Mouse (Mus musculus) heart, postnatal 25 days (tissue): ENCODE data around the gene Creb5. TPM values are rescaled to one million over a fixed set of nuclear protein-coding genes. Genes with fewer than 3 reads are reported as not detected.
A peak's percentile ranks its signal among the peaks of the same experiment; 100 is the strongest.
"Not testable (repeated sequence)": the region's sequence is repeated elsewhere in the genome, so short reads cannot be mapped to it uniquely, and the experiment has no call there.

Experiments used
- DNase-seq: peaks from one replicate; pipeline ENCODE4 v3.0.0; 2022; ENCODE audit warnings: low spot score
- intact Hi-C: fragments of 180-260 bp; cut with DNase I; formaldehyde crosslinking; loops from one replicate; pipeline ENCODE4 v1.15.1; 2025
- total RNA-seq, 2 experiments: library from RNA; stranded (reverse); gene quantifications; 2 replicates each; pipeline ENCODE4 v1.2.3; 2021

The Creb5 gene
- total RNA-seq, 2 experiments from 2014 or later = 9.3 to 10.9 TPM

DNA sequence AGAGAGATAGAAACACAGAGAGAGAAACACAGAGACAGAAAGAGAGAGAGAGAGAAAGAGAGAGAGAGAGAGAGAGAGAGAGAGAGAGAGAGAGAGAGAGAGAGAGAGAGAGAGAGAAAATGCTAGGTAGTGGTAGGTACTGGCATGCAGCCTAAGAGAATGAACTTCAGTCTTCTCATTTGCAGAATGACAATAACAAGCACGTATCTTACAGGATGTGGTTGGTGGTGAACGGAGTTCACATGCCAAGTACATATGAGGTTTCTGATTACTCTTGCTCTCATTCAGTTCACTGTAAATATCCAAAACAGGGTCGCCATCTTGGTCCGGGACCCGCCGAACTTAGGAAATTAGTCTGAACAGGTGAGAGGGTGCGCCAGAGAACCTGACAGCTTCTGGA is 115.5 kb downstream of the Creb5 start:
- DNase-seq, intact Hi-C loops: not testable (repeated sequence)

DNA sequence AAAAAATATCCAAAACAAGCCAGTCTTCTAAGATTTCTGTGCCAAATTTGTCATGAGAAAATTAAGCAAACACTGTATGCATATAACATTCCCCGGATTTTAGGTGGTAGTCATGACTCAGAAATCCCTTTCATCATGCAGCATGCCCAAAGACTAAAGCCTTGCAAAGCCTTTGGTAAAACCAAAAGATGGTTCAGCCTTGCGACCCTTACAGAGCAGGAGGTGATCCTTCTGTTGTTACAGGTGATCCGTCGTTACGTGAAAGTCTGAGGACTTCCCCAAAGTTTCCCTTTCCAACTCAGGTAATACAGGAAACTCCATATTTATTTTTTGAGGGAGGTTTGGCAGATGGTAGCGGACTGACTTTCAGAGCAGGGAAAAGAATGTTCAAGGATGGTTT is 122.1 kb downstream of the Creb5 start:
- intact Hi-C loops = no loop called here
- no peak for DNase-seq

DNA sequence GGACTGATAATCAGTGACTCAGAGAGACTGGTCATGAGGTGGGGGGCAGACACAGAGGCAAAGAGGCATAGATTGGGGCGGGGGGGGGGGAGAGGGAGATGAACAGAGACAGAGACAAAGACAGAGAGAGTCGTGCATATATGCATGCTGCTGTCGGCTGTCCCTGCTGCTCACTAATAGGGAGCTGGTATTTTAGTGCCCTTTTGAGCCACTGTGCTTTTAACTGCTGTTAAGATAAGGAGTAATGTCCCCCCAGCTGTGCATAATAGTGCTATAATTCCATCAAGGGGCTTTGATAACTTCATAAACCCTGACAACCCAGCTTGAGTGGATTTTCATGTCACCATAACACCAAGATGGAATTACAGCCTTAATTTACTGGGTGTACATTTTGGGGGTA is 134.3 kb downstream of the Creb5 start:
- intact Hi-C loops = no loop called here
- no peak for DNase-seq

DNA sequence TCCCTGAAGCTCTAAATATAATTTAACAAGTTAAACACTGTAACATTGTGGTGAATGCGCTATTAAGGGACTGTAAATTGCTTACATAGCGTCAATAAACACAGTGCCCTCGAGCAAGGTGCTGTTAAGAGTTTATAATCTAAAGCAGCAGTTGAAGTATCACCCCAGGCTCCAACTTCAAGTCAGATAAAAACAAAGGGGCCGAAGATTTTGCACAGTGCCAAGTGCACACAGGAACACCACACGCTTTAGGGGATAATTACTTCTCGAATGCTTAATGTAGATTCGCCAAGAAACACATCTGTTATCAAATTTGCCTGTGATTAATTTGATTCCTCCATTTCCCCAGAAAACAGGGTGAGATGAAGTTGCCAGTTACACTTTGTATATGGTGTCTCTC is 142.3 kb downstream of the Creb5 start:
- intact Hi-C loops = no loop called here
- no peak for DNase-seq

DNA sequence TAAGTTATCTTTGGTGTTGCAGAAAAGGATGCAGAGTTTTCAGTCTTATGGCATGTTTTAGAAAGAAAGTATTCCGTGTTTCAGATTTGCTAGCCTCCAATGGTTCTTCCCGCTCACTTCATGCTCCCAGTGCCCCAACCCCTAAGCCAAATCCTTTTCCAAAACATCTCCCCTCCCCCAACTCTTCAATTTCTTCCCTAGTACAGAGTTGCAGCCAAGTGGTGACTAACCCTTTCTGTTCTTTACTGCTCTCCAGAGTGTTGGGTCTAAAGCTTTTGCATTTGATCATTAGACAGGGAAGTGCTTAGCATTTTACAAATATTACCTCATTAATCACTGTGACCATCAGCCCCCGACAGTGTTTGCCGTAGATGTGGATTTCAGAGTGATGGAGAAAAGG is 142.8 kb downstream of the Creb5 start:
- DNase-seq = no peak
- intact Hi-C loops = no loop called here

DNA sequence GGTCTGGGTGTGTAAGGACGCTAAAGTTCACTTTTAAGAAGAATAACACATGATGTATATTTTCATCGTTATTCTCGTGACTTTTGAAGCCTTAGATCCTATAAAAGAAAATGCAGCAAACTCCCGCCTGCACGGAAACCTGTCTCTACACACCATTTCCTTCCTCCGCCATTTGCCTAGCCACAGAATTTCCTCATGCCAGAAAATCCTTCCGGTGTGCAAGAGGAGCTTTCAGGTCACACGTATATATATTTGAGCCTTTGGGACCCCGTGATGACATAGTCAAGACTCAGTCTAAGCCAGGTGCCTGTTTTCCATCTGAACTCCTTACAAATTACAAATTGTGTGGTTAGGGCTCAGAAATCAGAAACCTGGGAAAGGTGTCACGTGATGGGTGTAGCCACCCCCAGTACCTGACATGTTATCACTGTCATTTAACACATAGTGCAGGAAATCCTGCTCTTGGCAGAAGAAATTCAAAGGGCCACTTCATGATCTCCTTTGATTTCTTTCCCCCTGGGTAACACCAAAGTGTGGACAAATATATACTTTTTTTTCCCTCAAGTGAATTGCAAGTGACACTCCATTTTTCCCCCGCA is 158.9 kb downstream of the Creb5 start:
- intact Hi-C loops = no loop called here
- DNase-seq = no peak

DNA sequence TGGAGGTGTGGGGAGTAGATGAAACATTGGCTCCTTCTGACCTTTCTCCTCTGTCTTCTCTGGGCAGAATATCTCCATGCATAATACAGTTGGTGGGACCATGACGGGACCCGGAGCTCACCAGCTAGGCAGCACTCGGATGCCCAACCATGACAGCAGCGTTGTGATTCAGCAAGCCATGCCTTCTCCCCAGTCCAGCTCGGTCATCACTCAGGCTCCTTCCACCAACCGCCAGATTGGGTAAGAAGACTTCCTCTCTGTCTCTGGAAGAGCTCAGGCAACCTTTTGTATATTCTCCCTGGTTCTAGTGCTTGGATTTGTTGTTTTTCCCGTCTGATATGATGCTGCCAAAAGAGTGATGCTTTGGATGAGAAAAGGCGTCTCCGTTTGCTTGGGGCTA is 160.4 kb downstream of the Creb5 start:
- no peak for DNase-seq
- intact Hi-C loops = no loop called here

DNA sequence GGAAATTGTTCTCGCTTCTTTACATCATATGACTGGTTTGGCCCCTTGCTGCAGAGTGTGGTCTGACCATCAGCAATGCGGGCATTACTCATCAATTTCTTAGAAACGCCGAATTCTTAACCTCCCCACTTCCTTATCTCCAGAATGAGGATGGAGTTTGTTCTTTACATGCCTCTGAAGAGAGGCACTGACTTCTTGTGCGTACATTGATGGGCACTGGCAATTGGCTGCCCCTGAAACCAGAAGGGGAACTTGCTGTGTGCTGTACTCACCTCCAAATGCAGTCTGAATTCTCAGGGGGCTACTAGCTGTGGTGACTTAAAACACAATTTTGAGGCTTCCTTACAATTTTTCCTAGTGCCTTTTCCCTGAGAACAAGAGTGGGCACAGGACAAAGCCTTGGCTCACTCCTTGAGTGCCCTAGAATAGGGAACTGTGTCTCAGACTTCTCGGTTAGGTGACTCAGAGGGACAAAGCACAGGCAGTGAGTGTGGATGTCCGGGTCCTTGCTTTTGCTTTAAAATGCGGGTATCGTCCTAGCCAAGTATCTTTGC is 161.3 kb downstream of the Creb5 start:
- intact Hi-C loops = no loop called here
- DNase-seq = no peak

DNA sequence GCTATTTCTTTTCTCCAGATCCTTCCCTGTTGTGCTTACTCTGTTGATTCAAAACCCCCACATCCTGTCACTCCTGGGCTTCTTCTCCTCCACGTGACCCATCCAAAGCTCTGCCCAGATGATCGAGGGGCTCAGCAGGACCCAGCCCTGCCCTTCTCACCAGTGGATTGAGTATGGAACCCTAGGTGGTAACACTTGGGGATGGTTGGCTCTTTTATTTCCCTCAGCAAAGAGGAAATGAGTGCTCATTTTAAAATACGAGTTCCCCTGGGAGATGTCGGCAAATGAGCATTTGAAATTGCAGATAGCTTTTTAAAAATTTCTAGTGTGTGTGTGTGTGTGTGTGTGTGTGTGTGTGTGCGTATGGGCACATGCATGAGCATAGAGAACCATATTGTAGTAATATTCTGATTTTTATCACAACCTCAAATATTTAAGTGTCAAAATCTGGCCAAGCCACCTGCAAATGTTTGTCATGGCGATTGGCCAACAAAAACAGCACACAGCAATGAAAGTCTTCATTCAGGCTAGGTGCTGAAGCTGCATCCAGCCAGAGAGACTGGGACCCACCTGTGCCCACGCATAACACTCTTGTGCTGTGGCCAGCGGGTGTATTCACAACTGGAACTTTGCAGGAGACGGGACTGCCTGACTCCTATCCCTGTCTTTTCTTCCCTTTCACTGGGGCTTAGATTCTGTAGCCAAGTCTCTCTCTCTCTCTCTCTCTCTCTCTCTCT is 162.5 kb downstream of the Creb5 start:
- intact Hi-C loops = no loop called here
- DNase-seq = no peak

DNA sequence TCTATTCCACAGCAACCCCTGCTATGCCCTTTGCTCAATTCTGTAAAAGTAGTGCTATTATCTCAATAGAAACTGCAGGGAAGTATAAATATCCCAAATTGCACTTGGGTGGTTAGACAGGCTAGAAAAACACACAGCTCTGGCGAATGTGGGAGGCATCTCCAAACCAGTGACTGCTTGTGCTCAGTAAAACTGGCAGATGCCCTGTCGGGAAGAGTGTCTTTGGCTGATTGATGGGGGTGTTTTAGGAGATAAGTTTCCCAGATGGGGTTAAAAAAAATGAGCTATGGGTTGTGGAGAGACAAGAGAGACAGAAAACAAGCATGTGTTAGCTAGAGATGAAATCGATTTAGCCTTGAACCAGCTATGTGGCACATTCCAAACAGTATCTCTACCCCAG is 163.4 kb downstream of the Creb5 start:
- intact Hi-C loops = no loop called here
- no peak for DNase-seq

DNA sequence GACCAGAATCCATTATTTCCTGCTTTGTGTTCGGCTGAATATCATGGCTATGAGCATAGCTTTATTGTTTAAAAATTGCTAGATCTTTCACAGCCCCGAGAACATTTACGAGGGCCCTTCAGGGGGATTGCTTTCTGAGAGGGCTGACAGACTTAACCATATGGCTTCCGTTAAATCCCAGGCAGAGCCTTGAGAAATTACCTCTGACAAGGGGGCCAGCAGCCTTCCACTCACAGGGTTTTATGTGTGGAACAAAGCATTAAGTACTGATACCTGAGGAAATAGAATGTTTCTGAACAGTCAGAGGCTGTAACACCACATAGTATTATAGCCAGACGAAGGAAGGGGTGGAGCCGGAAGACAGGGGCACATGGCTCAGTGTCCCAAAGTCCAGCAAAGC is 165.2 kb downstream of the Creb5 start:
- DNase-seq = no peak
- intact Hi-C loops = no loop called here

DNA sequence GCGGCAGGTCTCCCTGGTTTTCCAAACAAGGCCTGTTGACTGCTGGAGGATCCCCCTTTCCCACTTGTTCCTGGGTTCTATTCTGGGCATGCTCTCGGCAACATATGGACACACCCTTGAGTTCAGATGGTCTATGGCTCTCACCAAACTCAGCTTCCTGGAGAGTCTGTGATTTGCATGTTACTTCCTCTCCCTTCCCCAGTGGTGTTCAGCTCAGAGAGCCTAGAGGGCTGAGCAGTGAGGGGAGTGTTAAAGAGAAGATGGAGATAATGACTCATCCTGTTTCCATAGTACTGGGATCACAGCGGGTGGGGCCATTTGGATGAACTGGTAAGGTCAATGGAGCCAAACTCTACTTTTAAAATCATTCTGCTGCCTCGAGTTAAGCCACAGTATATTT is 168.4 kb downstream of the Creb5 start:
- intact Hi-C loops = no loop called here
- no peak for DNase-seq

DNA sequence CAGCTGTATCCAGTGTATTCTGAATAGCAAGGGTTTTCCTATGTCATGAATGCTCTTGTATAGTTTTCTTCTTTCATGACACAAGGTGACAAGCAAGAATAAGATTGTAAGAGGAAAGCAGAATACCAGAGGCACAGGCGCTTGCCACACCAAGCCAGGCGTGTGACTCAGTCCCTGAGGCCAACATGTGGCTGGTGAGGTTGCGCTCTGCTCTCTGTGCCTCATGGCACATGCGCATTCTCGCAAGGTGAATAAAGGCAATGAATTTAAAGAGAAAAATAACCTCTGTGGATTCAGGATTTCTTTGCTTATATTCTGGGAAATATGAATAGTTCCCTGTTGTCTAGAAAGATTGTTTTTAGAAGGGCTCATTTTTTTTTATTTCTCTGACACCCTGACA is 169.0 kb downstream of the Creb5 start:
- intact Hi-C loops = no loop called here
- no peak for DNase-seq

DNA sequence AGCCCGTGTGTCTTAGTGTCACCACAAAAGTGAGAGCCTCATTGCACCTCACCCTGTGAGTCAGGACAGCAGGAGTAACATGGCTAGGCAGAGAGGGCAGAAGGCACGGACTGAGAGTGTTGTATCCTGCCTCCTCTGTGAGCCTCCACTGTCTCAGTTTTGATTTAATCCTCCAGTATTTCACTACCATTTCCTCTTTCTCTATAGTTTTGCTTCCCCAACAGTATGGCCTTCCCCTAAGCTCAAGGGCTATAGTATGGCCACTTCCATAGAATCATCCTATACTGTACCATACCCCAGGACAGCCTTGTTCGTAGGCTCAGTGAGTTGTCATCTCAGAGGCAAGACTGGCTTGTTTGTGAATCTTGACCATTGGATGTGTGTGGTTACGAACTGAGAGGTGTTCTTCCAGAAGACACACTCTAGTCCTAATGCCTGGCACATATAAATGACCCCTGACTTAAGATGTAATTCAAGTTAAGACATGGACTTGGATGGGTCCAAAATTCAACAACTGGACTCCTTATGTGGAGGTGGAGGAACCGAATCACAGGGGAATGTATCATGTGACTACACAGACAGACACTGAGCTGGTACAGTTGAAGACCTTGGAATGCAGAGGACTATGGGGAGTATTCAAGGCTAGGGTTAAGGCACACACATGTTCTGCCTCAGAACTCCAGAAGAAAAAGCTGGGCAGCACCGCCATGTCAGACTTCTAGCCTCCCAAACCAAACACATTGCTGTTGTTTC is 173.1 kb downstream of the Creb5 start:
- intact Hi-C loops = no loop called here
- DNase-seq = no peak

DNA sequence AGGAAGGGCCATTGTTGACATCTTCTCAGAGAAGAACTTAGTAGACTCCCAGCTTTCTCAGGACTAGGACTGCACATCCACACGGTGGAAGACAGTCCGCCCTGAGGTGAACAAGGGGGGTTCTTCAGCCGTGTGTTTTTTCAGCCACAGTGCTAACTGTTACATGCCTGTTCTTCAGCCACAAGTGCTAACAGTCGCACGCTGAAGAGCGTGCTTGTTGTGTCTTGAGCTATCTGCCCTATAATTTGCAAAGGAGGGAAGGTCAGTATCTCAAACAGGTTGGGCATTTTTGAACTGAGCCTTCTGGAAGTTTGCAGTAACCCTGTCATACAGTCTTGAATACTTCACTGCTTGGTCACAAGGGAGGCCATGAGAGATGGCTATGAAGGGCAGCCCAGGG is 174.0 kb downstream of the Creb5 start:
- DNase-seq = no peak
- intact Hi-C loops = no loop called here

DNA sequence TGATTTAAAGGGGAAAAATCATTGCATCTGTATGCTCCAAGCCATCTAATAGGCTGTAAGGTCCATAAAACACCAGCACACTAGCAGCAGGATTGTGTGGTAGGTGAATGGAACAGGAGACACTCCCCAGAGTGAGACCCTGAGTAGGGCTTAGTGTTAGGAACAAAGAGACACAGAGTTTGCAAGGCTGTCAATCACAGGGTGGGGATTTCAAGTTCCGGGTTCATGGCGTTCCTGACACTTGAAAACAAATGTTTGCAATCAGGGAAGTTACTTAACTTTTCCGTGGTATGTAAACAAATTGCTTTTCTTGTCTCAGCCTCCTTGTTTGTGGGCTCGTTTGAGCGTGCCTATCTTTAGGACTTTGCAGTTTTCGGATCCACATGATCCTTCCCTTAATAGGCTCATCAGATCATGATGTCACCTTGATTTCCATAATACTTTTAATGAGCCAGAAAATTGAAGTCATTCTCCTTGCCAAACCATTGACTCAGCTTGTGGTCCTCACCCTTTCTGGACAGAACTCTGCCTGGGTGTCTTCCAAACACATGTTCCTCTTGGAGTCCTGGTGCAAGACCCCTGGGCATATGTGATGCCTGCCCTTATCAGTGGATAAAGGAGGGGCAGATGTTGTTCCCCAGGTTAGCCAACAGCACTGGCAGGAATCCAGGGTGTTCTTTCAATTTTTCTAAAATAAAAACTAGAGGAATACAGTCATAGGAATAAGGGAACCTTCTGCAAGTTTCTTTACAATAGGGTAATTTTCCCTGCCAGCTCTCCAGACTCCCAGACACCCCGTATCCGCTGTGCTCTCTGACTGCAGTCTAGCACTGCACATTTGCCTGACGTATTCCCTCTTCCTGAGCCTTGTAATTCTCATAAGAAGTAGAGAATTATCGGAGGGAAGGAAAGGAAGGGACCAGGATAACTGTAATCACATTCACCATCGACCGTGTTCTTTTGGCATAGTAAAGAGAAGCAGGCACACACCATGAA is 175.0 kb downstream of the Creb5 start:
- intact Hi-C loops = no loop called here
- peak; percentile 29 for DNase-seq

DNA sequence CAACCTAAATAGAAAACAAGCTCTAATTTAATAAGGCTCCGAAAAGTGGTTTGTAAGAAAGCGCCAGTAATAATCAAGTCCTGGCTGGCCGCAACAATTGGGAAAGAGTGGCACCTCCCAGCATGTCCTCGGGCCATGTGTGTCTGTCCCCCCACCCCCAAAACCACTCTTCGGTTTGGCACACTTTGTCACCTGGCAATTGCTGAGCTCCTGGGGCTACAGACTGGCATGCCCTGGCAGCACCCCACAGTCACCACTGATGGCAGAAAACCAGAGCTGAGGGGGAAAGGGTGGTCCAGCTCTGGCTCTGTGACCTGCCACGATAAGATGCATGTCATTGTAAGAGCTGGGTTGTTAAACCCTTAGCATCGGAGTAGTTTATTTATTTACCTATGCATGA is 175.7 kb downstream of the Creb5 start:
- DNase-seq = no peak
- intact Hi-C loops = no loop called here

DNA sequence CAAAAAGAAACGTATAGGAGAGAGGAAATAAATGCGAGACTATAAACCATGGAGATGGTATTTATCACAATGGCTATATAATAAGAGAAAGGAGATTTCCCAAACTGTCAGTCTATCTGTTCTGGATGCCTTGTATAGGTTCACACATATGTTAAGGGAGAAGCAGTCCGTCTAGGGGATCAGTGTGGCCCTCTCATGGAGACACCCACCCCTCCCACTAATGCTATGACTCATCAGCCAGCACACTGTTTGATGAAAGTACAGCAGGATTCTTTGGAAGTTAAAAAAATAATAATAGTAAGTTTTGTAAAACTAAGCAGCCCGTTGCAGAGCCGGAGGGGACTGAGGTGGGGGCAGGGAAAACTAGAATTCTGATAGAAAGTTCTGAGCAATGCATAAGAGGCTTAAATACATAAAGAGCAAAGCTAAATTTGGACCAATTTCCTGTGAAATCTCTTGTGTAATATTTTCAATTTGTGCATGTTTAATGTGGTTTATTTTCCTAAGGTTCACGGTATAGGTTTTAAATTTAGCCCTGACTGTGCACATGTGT is 176.3 kb downstream of the Creb5 start:
- no peak for DNase-seq
- intact Hi-C loops = no loop called here

DNA sequence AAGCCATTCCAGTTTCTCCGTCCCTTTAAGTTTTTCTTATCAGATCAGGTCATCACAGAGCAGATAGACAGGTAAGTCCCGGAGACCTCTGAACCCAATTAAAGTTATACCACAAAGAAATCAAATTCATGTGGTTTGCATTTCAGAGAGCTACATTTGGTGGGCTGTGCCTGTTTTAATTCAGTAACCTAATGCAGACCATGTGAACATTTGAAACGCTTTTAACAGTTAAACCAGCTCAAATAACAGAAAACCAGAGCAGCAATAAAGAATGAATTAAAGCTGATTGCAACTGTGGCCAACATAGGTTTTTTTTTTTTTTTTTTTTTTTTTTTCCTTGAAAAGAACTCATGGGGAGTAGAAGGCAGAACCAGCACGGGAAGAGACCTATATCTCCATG is 182.1 kb downstream of the Creb5 start:
- intact Hi-C loops = no loop called here
- DNase-seq = no peak

DNA sequence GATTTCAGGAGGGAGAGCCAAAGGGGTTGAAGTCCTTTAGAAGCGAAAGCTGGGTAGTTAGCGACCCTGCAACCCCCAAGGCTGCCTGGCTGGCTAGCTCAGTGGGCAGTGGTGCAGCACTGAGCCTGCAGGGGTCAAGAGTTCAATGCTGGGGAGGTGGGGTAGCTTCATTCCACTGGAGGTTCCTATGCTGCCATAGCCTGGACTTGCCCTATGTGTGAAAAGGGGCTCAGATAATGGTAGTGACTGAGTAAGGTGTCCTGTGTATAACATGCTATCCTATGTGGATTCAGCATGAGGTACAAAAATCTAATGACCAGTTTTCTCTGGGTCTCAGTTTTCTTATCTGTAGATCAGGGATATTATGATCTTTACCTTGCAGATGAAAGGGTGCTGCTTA is 182.6 kb downstream of the Creb5 start:
- intact Hi-C loops = no loop called here

More for the DNA sequence above, 182.6 kb downstream of the Creb5 start:
- no peak for DNase-seq
